16 mouse cellular contexts compared by ENCODE assay signal in genomic region chr5:62511827-62512226, GRCm38 (mm10).
"Had no signal": no experiment of that assay in that cellular context is flagged by ENCODE, and none has a peak within 500 bp of the region (broad histone marks: within the 10 kb centered on the region; RNA-seq: fewer than 3 reads in every experiment).

No protein-coding gene starts in this region.

- H3K4me1 ChIP-seq: neural tube, embryonic 13.5 days; neural tube, embryonic 15.5 days; stomach, embryonic 15.5 days had no signal

- H3K27ac ChIP-seq: neural tube, embryonic 13.5 days; neural tube, embryonic 15.5 days; stomach, embryonic 15.5 days; stomach, postnatal 0 days had no signal

- H3K9ac ChIP-seq: neural tube, embryonic 13.5 days; neural tube, embryonic 15.5 days; stomach, embryonic 15.5 days had no signal

- H3K36me3 ChIP-seq: neural tube, embryonic 13.5 days; neural tube, embryonic 15.5 days; stomach, embryonic 15.5 days had no signal

- H3K4me3 ChIP-seq: neural tube, embryonic 13.5 days; neural tube, embryonic 15.5 days; stomach, embryonic 15.5 days had no signal

- DNase-seq: retina, postnatal 1 day; right cerebral cortex, adult 18-20 months; right cerebral cortex, postnatal 14 days; right cerebral cortex, postnatal 25 days; right cerebral cortex, postnatal 4 days; spleen, adult 18-20 months; thymus, adult 18-20 months; thymus, adult 2 months; thymus, postnatal 14 days; thymus, postnatal 25 days; thymus, postnatal 36 days; thymus, postnatal 4 days had no signal

- H3K9me3 ChIP-seq: neural tube, embryonic 13.5 days; neural tube, embryonic 15.5 days; stomach, embryonic 15.5 days had no signal

- H3K4me2 ChIP-seq: neural tube, embryonic 13.5 days; neural tube, embryonic 15.5 days; stomach, embryonic 15.5 days had no signal

- H3K27me3 ChIP-seq: neural tube, embryonic 13.5 days; neural tube, embryonic 15.5 days; stomach, embryonic 15.5 days had no signal
